Mouse (Mus musculus): ENCODE measurements at regions not wholly inside any gene's neighbourhood (a gene's known extent, or its start where the extent isn't known, plus 50 kb on each side); places are given as distances from the start of the nearest gene placed in this dataset.

DNA sequence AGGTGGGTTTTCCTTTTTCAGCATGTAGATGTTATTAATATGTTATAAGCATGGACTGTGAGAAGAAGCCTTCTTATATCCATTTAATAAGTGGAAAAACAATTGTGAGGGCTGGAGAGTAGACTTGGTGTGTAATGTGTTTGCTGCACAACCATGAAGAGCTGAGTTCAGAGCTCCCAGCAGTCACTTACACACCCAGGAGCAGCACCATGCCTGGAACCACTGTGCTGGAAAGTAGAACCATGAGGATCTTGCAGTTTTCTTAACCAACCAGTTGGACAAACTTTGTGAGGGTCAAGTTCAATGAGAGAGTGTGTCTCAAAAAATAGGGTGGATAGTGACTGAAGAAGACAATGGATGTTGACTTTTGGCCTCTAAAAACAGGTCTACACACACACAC, 108.3 kb upstream of the Tank start:
- H3K4me3 ChIP-seq (ENCODE audit: low read depth, low read length): no peak overlapping the region
- no peak for TF ChIP-seq GATA1 (IDR thresholded peaks at IDR 0.05; ENCODE audit: borderline replicate concordance, low read length)
- no peak for TF ChIP-seq TAL1 (conservative IDR thresholded peaks at IDR 0.05; ENCODE audit: low read depth, low read length)
- TF ChIP-seq POLR2AphosphoS5 (IDR thresholded peaks at IDR 0.05; ENCODE audit: insufficient replicate concordance, low read depth, low read length): no peak
- no peak for TF ChIP-seq CTCF (IDR thresholded peaks at IDR 0.05; ENCODE audit: low read depth, low read length)
- TF ChIP-seq GATA2 (IDR thresholded peaks at IDR 0.05; ENCODE audit: borderline replicate concordance, low read depth, low read length): no peak
- H3K36me3 ChIP-seq (replicated peaks): no peaks in the 10 kb centered on the region
- no peak for DNase-seq (ENCODE audit: low spot score)
- no peaks in the 10 kb centered on the region; the same call in 1 of the 2 replicates for H3K27me3 ChIP-seq (ENCODE audit: insufficient read depth, low read length)
- ATAC-seq (ENCODE audit: extremely low read depth, insufficient number of reproducible peaks, low FRiP score, poor library complexity, severe bottlenecking): no peak
- no peaks in the 10 kb centered on the region for H3K9me3 ChIP-seq (replicated peaks)
- no peaks in the 10 kb centered on the region for H3K4me1 ChIP-seq (ENCODE audit: insufficient read depth, low read depth, low read length)

DNA sequence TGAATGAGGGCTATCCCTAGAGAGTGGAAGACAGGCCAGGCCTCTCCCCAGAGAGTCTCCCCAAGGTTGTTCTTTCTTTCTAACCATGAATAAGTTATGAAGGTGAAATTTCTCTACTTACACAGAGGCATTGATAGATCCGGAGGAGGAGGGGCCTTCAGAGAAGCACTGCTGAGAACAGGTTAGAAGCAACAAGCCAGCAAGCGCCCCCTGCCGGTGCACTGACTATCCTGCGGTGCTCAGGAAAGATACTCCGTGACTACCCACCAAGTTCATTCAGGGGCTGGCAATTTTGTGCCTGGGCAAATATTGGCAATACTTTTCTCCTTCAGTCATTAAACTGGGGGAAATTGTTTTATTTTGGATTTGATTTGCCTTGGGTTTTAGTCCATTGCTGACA, 122.5 kb upstream of the Tank start:
- no peaks in the 10 kb centered on the region for H3K36me3 ChIP-seq (replicated peaks)
- H3K9me3 ChIP-seq (replicated peaks): no peaks in the 10 kb centered on the region
- H3K4me3 ChIP-seq (ENCODE audit: low read depth, low read length): no peak overlapping the region
- DNase-seq (ENCODE audit: low spot score) (peak; percentile 11), ATAC-seq (ENCODE audit: extremely low read depth, insufficient number of reproducible peaks, low FRiP score, poor library complexity, severe bottlenecking) (no peak; the same call in 1 of the 2 replicates)
- no peaks in the 10 kb centered on the region; the same call in 1 of the 2 replicates for H3K4me1 ChIP-seq (ENCODE audit: insufficient read depth, low read depth, low read length)
- TF ChIP-seq GATA2 (IDR thresholded peaks at IDR 0.05; ENCODE audit: borderline replicate concordance, low read depth, low read length) (no peak), CTCF (IDR thresholded peaks at IDR 0.05; ENCODE audit: low read depth, low read length) (peak; percentile 63)
- peaks cover 5% of the 10 kb centered on the region; the same call in 1 of the 2 replicates for H3K27me3 ChIP-seq (ENCODE audit: insufficient read depth, low read length)

DNA sequence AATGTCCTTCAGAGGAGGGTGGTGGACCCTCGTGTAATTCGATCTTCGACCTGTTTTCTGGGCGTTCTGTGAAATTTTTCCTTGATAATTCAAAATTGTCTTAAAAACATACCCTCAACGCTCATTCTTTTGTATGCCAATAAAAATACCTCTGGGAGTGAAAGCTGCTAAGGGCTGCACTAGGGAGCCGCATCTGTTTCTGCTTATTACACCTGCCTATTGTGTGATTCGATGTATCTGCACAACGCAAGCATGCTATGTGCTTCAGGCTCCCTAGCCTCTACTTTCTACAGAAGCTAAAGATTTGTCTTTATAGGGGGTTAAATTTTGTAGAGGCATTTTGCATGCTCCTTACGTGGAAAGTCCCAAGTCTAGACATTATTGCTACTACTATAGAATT, 123.7 kb upstream of the Tank start:
- Histone ChIP-seq H3K36me3 (replicated peaks) (no peaks in the 10 kb centered on the region), H3K4me1 (ENCODE audit: insufficient read depth, low read depth, low read length) (no peaks in the 10 kb centered on the region; the same call in 1 of the 2 replicates), H3K27me3 (ENCODE audit: insufficient read depth, low read length) (peaks cover 6% of the 10 kb centered on the region; the same call in 1 of the 2 replicates), H3K9me3 (replicated peaks) (no peaks in the 10 kb centered on the region), H3K4me3 (ENCODE audit: low read depth, low read length) (no peak overlapping the region)
- TF ChIP-seq TAL1 (conservative IDR thresholded peaks at IDR 0.05; ENCODE audit: low read depth, low read length) (no peak), GATA1 (IDR thresholded peaks at IDR 0.05; ENCODE audit: borderline replicate concordance, low read length) (no peak), CTCF (IDR thresholded peaks at IDR 0.05; ENCODE audit: low read depth, low read length) (no peak), GATA2 (IDR thresholded peaks at IDR 0.05; ENCODE audit: borderline replicate concordance, low read depth, low read length) (no peak), POLR2AphosphoS5 (IDR thresholded peaks at IDR 0.05; ENCODE audit: insufficient replicate concordance, low read depth, low read length) (no peak)
- DNase-seq (ENCODE audit: low spot score): no peak
- no peak for ATAC-seq (ENCODE audit: extremely low read depth, insufficient number of reproducible peaks, low FRiP score, poor library complexity, severe bottlenecking)

DNA sequence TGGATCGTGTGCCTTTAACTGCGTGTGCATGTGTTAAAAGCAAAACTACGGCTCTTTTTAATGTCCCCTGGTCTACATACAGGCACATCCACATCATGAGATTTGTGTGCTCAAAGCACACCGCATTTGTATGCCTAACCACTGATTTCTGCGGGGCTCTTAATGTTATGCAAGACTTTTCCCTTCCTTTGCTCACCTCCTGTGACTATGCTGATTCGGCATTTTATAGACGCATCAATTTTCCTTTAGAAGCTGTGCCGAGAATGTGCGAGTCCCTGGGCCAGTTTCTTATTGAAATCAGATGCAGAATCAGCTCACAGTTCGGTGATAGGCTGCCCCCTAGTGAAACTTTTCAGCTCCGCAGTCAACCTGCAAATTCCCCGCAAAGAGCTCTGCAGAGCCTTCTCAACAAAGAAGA, 124.1 kb upstream of the Tank start:
- Histone ChIP-seq H3K4me1 (ENCODE audit: insufficient read depth, low read depth, low read length) (no peaks in the 10 kb centered on the region; the same call in 1 of the 2 replicates), H3K9me3 (replicated peaks) (no peaks in the 10 kb centered on the region), H3K27me3 (ENCODE audit: insufficient read depth, low read length) (peaks cover 6% of the 10 kb centered on the region; the same call in 1 of the 2 replicates), H3K36me3 (replicated peaks) (no peaks in the 10 kb centered on the region), H3K4me3 (ENCODE audit: low read depth, low read length) (no peak overlapping the region)
- TF ChIP-seq GATA2 (IDR thresholded peaks at IDR 0.05; ENCODE audit: borderline replicate concordance, low read depth, low read length) (no peak), GATA1 (IDR thresholded peaks at IDR 0.05; ENCODE audit: borderline replicate concordance, low read length) (no peak), POLR2AphosphoS5 (IDR thresholded peaks at IDR 0.05; ENCODE audit: insufficient replicate concordance, low read depth, low read length) (no peak), CTCF (IDR thresholded peaks at IDR 0.05; ENCODE audit: low read depth, low read length) (no peak), TAL1 (conservative IDR thresholded peaks at IDR 0.05; ENCODE audit: low read depth, low read length) (no peak)
- no peak; the same call in 1 of the 2 replicates for ATAC-seq (ENCODE audit: extremely low read depth, insufficient number of reproducible peaks, low FRiP score, poor library complexity, severe bottlenecking)
- peak; percentile 2 for DNase-seq (ENCODE audit: low spot score)

DNA sequence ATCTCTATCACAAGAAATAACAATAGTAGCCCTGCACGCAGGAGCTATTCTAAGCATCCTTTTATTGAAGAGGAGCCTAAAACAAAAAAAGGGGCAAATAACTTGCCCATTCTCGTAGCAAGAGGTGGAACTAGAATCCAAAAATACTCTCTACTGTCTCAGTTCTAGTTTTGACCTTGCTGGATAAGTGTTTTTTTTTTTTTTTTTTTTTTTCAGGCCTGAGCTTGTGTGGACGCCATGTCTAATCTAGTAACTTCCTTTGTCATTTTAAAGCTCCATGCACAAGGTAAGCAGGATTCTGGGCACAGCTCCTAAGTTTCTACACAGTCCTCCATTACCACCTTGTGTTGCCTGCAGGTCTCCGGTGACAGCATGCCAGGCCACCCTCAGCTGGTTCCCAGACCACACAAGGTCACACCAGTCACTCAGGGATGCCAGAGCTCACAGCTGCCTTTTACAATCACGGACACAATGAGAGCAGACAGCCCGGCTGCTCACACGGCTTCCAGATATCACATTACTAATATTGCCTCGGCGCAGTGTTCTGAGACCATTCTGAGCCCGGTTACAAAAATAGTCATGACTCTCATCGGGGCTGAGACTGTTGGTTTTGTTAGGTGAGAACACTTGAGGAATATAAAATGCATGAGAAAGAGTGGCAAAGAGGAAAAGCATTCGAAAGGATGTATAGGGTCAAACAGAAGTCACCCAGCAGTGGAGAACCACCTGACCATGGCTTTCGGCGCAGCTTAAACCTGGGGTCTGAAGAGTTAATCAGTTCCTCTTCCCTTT, 124.7 kb upstream of the Tank start:
- TF ChIP-seq CTCF (IDR thresholded peaks at IDR 0.05; ENCODE audit: low read depth, low read length) (no peak), GATA2 (IDR thresholded peaks at IDR 0.05; ENCODE audit: borderline replicate concordance, low read depth, low read length) (no peak)
- H3K4me3 ChIP-seq (ENCODE audit: low read depth, low read length): no peak overlapping the region
- no peak for ATAC-seq (ENCODE audit: extremely low read depth, insufficient number of reproducible peaks, low FRiP score, poor library complexity, severe bottlenecking)

DNA sequence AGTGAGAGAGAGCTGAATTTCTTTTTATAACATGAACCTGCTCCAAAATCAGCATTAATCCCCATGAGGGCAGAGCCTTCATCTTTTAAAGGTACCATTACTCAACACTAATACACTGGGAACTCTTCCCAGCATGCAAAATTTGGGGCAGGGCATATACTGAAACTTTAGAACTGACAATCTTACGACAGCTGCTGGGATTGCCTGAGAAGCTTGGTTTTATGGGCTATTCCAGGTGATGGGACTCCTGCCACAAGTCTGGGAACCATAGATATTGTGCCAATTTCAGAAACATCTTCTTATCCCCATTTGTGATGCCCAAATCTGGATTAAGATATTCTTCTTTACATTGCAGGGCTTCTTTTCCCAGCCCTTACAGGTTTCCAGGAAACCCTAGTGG, 125.8 kb upstream of the Tank start:
- H3K9me3 ChIP-seq (replicated peaks): no peaks in the 10 kb centered on the region
- H3K4me3 ChIP-seq (ENCODE audit: low read depth, low read length): no peak overlapping the region
- H3K27me3 ChIP-seq (ENCODE audit: insufficient read depth, low read length): peaks cover 7% of the 10 kb centered on the region
- ATAC-seq (ENCODE audit: extremely low read depth, insufficient number of reproducible peaks, low FRiP score, poor library complexity, severe bottlenecking) (no peak), DNase-seq (ENCODE audit: low spot score) (no peak)
- TF ChIP-seq TAL1 (conservative IDR thresholded peaks at IDR 0.05; ENCODE audit: low read depth, low read length) (no peak), GATA1 (IDR thresholded peaks at IDR 0.05; ENCODE audit: borderline replicate concordance, low read length) (no peak), POLR2AphosphoS5 (IDR thresholded peaks at IDR 0.05; ENCODE audit: insufficient replicate concordance, low read depth, low read length) (no peak), GATA2 (IDR thresholded peaks at IDR 0.05; ENCODE audit: borderline replicate concordance, low read depth, low read length) (no peak), CTCF (IDR thresholded peaks at IDR 0.05; ENCODE audit: low read depth, low read length) (no peak)
- H3K4me1 ChIP-seq (ENCODE audit: insufficient read depth, low read depth, low read length): no peaks in the 10 kb centered on the region; the same call in 1 of the 2 replicates
- no peaks in the 10 kb centered on the region for H3K36me3 ChIP-seq (replicated peaks)

More for the DNA sequence above, 124.7 kb upstream of the Tank start:
- peaks cover 4% of the 10 kb centered on the region; the same call in 1 of the 2 replicates for H3K27me3 ChIP-seq (ENCODE audit: insufficient read depth, low read length)
- H3K4me1 ChIP-seq (ENCODE audit: insufficient read depth, low read depth, low read length): no peaks in the 10 kb centered on the region; the same call in 1 of the 2 replicates
- no peak for DNase-seq (ENCODE audit: low spot score)
- no peaks in the 10 kb centered on the region for H3K9me3 ChIP-seq (replicated peaks)
- no peaks in the 10 kb centered on the region for H3K36me3 ChIP-seq (replicated peaks)
